Mouse (Mus musculus) gastrocnemius, postnatal 10 days (tissue): ENCODE data around the gene Gm11541. TPM values are rescaled to one million over a fixed set of nuclear protein-coding genes. Genes with fewer than 3 reads are reported as not detected.
"Not testable (repeated sequence)": the region's sequence is repeated elsewhere in the genome, so short reads cannot be mapped to it uniquely, and the experiment has no call there.

Source experiments
- DNase-seq: peaks from one replicate; pipeline ENCODE4 v3.0.0; 2021; ENCODE audit warnings: mixed read lengths
- total RNA-seq, 2 experiments: library from RNA; stranded (reverse); gene quantifications; 2 replicates each; pipeline ENCODE4 v1.2.3; 2021

Gene Gm11541
- total RNA-seq, 2 experiments from 2014 or later, result not detected

GRCm38 (mm10) chr11:94697140-94697539 is 7.2 kb downstream of the Gm11541 start:
- no peak for DNase-seq

- DNase-seq, result no peak
Observed at GRCm38 (mm10) chr11:94695508-94695907, 8.8 kb downstream of the Gm11541 start.

- not testable (repeated sequence) for DNase-seq
Observed at GRCm38 (mm10) chr11:94692502-94692901, 11.8 kb downstream of the Gm11541 start.

GRCm38 (mm10) chr11:94687178-94687577 is 17.1 kb downstream of the Gm11541 start:
- DNase-seq, result no peak

GRCm38 (mm10) chr11:94682427-94682826 is 21.9 kb downstream of the Gm11541 start:
- no peak for DNase-seq

GRCm38 (mm10) chr11:94681640-94682039 is 22.7 kb downstream of the Gm11541 start:
- no peak for DNase-seq

- DNase-seq, result no peak
Observed at GRCm38 (mm10) chr11:94680639-94681038, 23.7 kb downstream of the Gm11541 start.

GRCm38 (mm10) chr11:94677607-94678145 is 26.6 kb downstream of the Gm11541 start:
- no peak for DNase-seq

- DNase-seq, result peak; percentile 92
Observed at GRCm38 (mm10) chr11:94676754-94677606, 27.3 kb downstream of the Gm11541 start, which contains the start of gene Xylt2. Gene Xylt2, minus strand, starts transcription at chr11:94677515.

- DNase-seq, result no peak
Observed at GRCm38 (mm10) chr11:94676308-94676707, 28.0 kb downstream of the Gm11541 start.

GRCm38 (mm10) chr11:94675446-94675845 is 28.9 kb downstream of the Gm11541 start:
- DNase-seq, result no peak

- DNase-seq, result no peak
Observed at GRCm38 (mm10) chr11:94674984-94675383, 29.3 kb downstream of the Gm11541 start.

- no peak for DNase-seq
Observed at GRCm38 (mm10) chr11:94665281-94665680, 39.0 kb downstream of the Gm11541 start.

GRCm38 (mm10) chr11:94661344-94661743 is 43.0 kb downstream of the Gm11541 start:
- DNase-seq, result no peak

- peak; percentile 87 for DNase-seq
Observed at GRCm38 (mm10) chr11:94653663-94654436, 50.4 kb downstream of the Gm11541 start, which contains the start of the genes Mrpl27 and Eme1. Gene Mrpl27, plus strand, starts transcription at chr11:94653767. Gene Eme1, minus strand, starts transcription at chr11:94653964.

GRCm38 (mm10) chr11:94652973-94653372 is 51.3 kb downstream of the Gm11541 start:
- no peak for DNase-seq

- not testable (repeated sequence) for DNase-seq
Observed at GRCm38 (mm10) chr11:94651241-94651640, 53.1 kb downstream of the Gm11541 start.

- no peak for DNase-seq
Observed at GRCm38 (mm10) chr11:94646457-94646856, 57.8 kb downstream of the Gm11541 start.
